Mouse (Mus musculus) retina, postnatal 1 day (tissue): ENCODE measurements around the gene Rnf148.

Source experiments
- DNase-seq: peaks from one replicate; pipeline ENCODE4 v3.0.0-alpha.2; 2012

Rnf148 gene

GRCm38 (mm10) chr6:23655036-23655435 is at the start of gene Rnf148:
Rnf148 (minus strand) TSS chr6:23655136.
- DNase-seq = no peak

- DNase-seq = peak; percentile 2
Observed at GRCm38 (mm10) chr6:23700879-23701278, 45.9 kb upstream of the Rnf148 start.

- no peak for DNase-seq
Observed at GRCm38 (mm10) chr6:23678172-23678571, 23.2 kb upstream of the Rnf148 start.

DNA sequence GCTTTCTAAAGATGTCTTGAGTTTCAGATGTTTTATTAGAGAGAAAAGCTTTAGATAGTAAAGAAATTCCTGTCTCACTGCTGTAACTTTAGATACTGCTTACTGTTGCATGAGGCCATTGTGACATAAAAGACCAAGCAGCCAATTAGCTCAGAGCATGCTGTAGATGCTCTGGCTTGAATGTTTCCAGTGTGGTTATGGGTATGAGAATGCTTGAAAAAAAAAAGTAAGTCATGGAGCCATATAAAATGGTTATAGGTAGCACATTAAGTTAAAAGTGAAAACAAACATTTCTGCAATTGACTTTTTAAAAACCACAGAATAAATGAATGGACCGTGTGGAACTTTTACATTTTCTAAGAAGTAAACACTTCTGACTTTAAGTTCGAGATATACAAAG is 4.7 kb downstream of the Rnf148 start, which contains the start of gene Rnf133:
TSS of gene Rnf133 (minus strand) at position 101 of the 400 bp plus-strand sequence.
- no peak for DNase-seq

- no peak for DNase-seq
Observed at GRCm38 (mm10) chr6:23648732-23649131, 6.2 kb downstream of the Rnf148 start.

DNA sequence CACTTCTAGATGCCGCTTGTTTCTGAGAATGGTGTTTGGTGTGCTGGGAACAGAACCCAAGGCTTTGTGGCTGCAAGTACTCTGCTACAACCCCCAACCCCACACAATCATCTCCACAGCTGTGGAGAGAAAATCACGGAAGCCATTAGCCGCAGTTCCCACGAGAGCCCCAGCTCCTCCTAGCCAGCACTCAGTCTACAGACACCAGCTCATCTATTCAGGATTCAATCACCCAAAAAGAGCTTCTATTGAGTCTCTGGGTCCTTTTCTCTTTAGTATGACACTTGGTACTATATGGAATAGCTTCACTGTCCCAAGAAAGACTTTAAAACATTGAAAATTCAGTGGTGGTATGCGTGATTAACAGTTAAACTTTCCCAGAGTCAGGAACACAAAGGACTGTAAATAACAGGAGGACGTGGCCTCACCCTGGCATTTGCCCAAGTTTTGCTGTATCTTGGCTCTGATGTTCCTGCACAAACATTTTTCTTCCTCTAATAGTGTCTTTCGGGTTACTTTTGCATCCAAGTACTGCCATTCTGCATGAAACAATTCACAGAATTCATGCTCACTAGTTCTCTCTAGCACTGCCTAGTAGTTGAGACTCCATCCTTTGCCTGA is 7.2 kb downstream of the Rnf148 start:
- no peak for DNase-seq

- no peak for DNase-seq
Observed at GRCm38 (mm10) chr6:23637081-23637480, 17.9 kb downstream of the Rnf148 start.

GRCm38 (mm10) chr6:23635208-23635607 is 19.7 kb downstream of the Rnf148 start:
- DNase-seq = no peak

- DNase-seq = no peak
Observed at GRCm38 (mm10) chr6:23634016-23634415, 20.9 kb downstream of the Rnf148 start.

- DNase-seq = no peak
Observed at GRCm38 (mm10) chr6:23630465-23630864, 24.5 kb downstream of the Rnf148 start.
